Mouse (Mus musculus): ENCODE results near the gene Gm20696. TPM values are rescaled to one million over a fixed set of nuclear protein-coding genes. Genes with fewer than 3 reads are reported as not detected.

Gm20696 gene
- polyA plus RNA-seq, 2 experiments, result 2.0 to 5.9 TPM

DNA sequence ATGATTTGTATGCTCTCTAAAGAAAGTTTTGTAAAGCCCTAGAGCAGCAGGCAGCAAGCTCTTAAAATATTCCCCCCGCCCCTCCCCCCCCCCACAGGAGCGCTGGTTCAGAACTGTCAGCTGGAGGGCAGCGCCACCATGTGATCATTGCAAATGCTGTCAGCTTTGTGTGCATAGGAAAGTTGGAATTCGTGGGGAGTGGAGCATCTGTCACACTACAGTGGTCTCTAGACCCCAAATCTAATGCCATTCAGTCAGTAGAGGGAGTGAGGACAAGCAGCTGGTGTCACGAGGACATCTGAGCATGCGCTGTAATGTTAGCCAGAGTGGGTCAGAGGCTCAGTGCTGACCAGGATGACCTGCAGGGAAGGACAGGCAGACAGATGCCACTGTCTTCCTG is 43.0 kb downstream of the Gm20696 start:
- no peak for TF ChIP-seq POLR2A (IDR thresholded peaks at IDR 0.05; ENCODE audit: borderline replicate concordance, extremely low read depth, insufficient read depth, insufficient read length)
- ATAC-seq (ENCODE audit: low FRiP score, low read depth), result peak; percentile 56
- no peaks in the 10 kb centered on the region for H3K27me3 ChIP-seq (ENCODE audit: control insufficient read depth, insufficient read depth, low read length)
- WGBS, result 22% methylated on average over 6 of the region's 6 CpGs
- H3K27ac ChIP-seq (replicated peaks; ENCODE audit: low read depth, low read length), result no peak overlapping the region
- H3K9ac ChIP-seq (ENCODE audit: low read depth, low read length, severe bottlenecking), result no peak overlapping the region
- H3K36me3 ChIP-seq (ENCODE audit: control insufficient read depth, insufficient read depth, low read length), result peaks cover 10% of the 10 kb centered on the region; the same call in 1 of the 2 replicates
- no peaks in the 10 kb centered on the region for H3K9me3 ChIP-seq (ENCODE audit: control insufficient read depth, low read length)
- peaks cover 39% of the 10 kb centered on the region for H3K4me1 ChIP-seq (ENCODE audit: control insufficient read depth, insufficient read depth, low read length)
- DNase-seq (ENCODE audit: low spot score), result peak; percentile 71
- H3K4me2 ChIP-seq (replicated peaks; ENCODE audit: low read depth, low read length, severe bottlenecking), result no peak overlapping the region
- H3K4me3 ChIP-seq (replicated peaks; ENCODE audit: low read length), result no peak overlapping the region

DNA sequence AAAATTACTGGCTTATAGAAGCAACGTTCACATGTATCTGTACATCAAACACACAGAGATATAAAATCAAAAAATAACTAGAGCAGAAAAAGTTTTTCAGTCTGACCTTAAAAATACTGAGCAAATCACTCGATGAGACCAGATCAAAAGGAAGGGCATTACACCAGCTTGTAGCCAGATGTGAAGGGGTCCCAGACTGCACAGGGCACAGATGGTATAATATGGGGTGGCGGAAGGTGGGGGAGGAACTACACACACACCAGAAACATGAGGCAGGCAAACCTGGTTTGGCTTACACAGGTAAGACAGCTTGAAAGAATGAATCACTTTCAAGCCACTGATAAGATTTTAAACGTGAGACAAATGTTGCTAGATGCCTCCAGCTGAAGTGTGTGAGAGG is 45.4 kb downstream of the Gm20696 start:
- H3K27me3 ChIP-seq (ENCODE audit: control insufficient read depth, insufficient read depth, low read length), result no peaks in the 10 kb centered on the region
- no peak overlapping the region for H3K4me2 ChIP-seq (replicated peaks; ENCODE audit: low read depth, low read length, severe bottlenecking)
- ATAC-seq (ENCODE audit: low FRiP score, low read depth) (no peak), DNase-seq (ENCODE audit: low spot score) (no peak)
- no peak overlapping the region for H3K4me3 ChIP-seq (replicated peaks; ENCODE audit: low read length)
- peaks cover 5% of the 10 kb centered on the region; the same call in 1 of the 2 replicates for H3K36me3 ChIP-seq (ENCODE audit: control insufficient read depth, insufficient read depth, low read length)
- TF ChIP-seq POLR2A (IDR thresholded peaks at IDR 0.05; ENCODE audit: borderline replicate concordance, extremely low read depth, insufficient read depth, insufficient read length), result no peak
- H3K4me1 ChIP-seq (ENCODE audit: control insufficient read depth, insufficient read depth, low read length), result peaks cover 31% of the 10 kb centered on the region
- no peak overlapping the region for H3K27ac ChIP-seq (replicated peaks; ENCODE audit: low read depth, low read length)
- no peaks in the 10 kb centered on the region for H3K9me3 ChIP-seq (ENCODE audit: control insufficient read depth, low read length)
- 36% methylated on average over 4 of the region's 4 CpGs for WGBS
- H3K9ac ChIP-seq (ENCODE audit: low read depth, low read length, severe bottlenecking), result no peak overlapping the region

DNA sequence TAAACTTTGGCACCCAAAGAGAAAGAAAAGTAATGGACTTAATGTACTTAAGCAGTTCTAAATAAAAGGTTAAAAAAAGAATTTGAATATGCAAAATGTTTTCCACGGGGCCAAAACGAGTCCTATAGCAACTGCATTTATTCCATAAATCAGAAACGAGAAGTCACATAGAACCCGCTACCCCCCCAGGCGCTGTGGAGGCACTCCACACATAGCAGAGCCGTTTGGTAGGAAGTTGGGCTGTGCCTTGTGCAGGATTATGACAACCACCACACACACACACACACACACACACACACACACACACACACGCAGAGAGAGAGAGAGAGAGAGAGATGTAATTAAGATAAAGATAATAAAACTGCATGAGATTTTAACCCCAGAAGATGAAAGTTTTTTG is 46.1 kb downstream of the Gm20696 start:
- H3K27ac ChIP-seq (replicated peaks; ENCODE audit: low read depth, low read length), result no peak overlapping the region; the same call in 1 of the 2 replicates
- no peak overlapping the region for H3K9ac ChIP-seq (ENCODE audit: low read depth, low read length, severe bottlenecking)
- H3K36me3 ChIP-seq (ENCODE audit: control insufficient read depth, insufficient read depth, low read length), result peaks cover 5% of the 10 kb centered on the region; the same call in 1 of the 2 replicates
- DNase-seq (ENCODE audit: low spot score) (no peak), ATAC-seq (ENCODE audit: low FRiP score, low read depth) (no peak)
- no peaks in the 10 kb centered on the region for H3K9me3 ChIP-seq (ENCODE audit: control insufficient read depth, low read length)
- H3K4me3 ChIP-seq (replicated peaks; ENCODE audit: low read length), result no peak overlapping the region
- no peaks in the 10 kb centered on the region for H3K27me3 ChIP-seq (ENCODE audit: control insufficient read depth, insufficient read depth, low read length)
- no peak for TF ChIP-seq POLR2A (IDR thresholded peaks at IDR 0.05; ENCODE audit: borderline replicate concordance, extremely low read depth, insufficient read depth, insufficient read length)
- peak overlapping the region; percentile 5; the same call in 1 of the 2 replicates for H3K4me2 ChIP-seq (replicated peaks; ENCODE audit: low read depth, low read length, severe bottlenecking)
- peaks cover 36% of the 10 kb centered on the region for H3K4me1 ChIP-seq (ENCODE audit: control insufficient read depth, insufficient read depth, low read length)
- WGBS, result 31% methylated on average over 7 of the region's 7 CpGs

DNA sequence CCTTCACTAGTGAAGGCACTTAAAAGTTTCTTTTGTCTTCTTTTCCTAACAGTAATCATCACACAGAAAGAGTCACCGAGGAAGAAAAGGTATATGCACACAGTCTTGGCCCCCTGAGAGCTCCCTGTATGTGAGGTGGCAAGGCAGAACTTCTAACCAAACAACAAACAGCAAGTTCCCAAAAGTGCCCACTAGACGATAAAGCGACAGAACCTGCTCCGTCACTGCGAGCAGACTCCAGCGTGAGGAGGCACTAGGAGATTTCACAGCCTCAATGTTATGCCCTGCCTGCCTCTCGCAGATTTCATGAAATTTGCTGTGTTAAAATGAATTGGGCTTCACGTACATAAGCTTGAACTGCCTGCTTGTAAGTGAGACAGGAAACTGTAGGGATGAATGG is 46.6 kb downstream of the Gm20696 start:
- H3K4me1 ChIP-seq (ENCODE audit: control insufficient read depth, insufficient read depth, low read length), result peaks cover 41% of the 10 kb centered on the region
- H3K4me3 ChIP-seq (replicated peaks; ENCODE audit: low read length), result no peak overlapping the region
- H3K9ac ChIP-seq (ENCODE audit: low read depth, low read length, severe bottlenecking), result no peak overlapping the region
- no peak for ATAC-seq (ENCODE audit: low FRiP score, low read depth)
- H3K27me3 ChIP-seq (ENCODE audit: control insufficient read depth, insufficient read depth, low read length), result no peaks in the 10 kb centered on the region
- H3K9me3 ChIP-seq (ENCODE audit: control insufficient read depth, low read length), result no peaks in the 10 kb centered on the region
- H3K27ac ChIP-seq (replicated peaks; ENCODE audit: low read depth, low read length), result peak overlapping the region; percentile 16
- no peak for DNase-seq (ENCODE audit: low spot score)
- peak overlapping the region; percentile 5 for H3K4me2 ChIP-seq (replicated peaks; ENCODE audit: low read depth, low read length, severe bottlenecking)
- 24% methylated on average over 8 of the region's 8 CpGs for WGBS
- TF ChIP-seq POLR2A (IDR thresholded peaks at IDR 0.05; ENCODE audit: borderline replicate concordance, extremely low read depth, insufficient read depth, insufficient read length), result no peak
- H3K36me3 ChIP-seq (ENCODE audit: control insufficient read depth, insufficient read depth, low read length), result peaks cover 5% of the 10 kb centered on the region; the same call in 1 of the 2 replicates

DNA sequence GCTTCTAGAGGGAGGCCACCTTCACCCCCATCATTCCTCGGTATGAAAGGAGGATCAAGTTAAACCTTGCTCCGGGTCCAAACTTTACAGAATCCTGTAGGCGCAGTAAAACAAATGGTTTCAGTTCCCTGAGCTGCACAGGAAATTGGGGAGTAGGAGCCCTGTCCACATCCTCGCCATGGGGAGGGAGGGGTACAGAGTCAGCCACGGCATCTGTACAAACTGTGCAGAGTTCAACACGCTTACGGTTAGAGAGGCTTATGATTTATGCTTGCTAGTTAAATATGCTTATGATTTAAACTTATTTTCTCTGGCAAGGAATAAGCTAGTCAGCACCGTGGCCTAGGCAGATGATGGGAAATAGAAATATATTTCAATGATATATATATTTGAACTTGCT is 47.1 kb downstream of the Gm20696 start:
- 9% methylated on average over 8 of the region's 8 CpGs for WGBS
- TF ChIP-seq POLR2A (IDR thresholded peaks at IDR 0.05; ENCODE audit: borderline replicate concordance, extremely low read depth, insufficient read depth, insufficient read length), result no peak
- no peak overlapping the region for H3K9ac ChIP-seq (ENCODE audit: low read depth, low read length, severe bottlenecking)
- DNase-seq (ENCODE audit: low spot score), result peak; percentile 65
- H3K27ac ChIP-seq (replicated peaks; ENCODE audit: low read depth, low read length), result no peak overlapping the region; the same call in 1 of the 2 replicates
- H3K36me3 ChIP-seq (ENCODE audit: control insufficient read depth, insufficient read depth, low read length), result peaks cover 5% of the 10 kb centered on the region; the same call in 1 of the 2 replicates
- no peaks in the 10 kb centered on the region for H3K27me3 ChIP-seq (ENCODE audit: control insufficient read depth, insufficient read depth, low read length)
- H3K4me3 ChIP-seq (replicated peaks; ENCODE audit: low read length), result no peak overlapping the region
- peak; percentile 59; the same call in 1 of the 2 replicates for ATAC-seq (ENCODE audit: low FRiP score, low read depth)
- peaks cover 42% of the 10 kb centered on the region for H3K4me1 ChIP-seq (ENCODE audit: control insufficient read depth, insufficient read depth, low read length)
- H3K4me2 ChIP-seq (replicated peaks; ENCODE audit: low read depth, low read length, severe bottlenecking), result no peak overlapping the region; the same call in 1 of the 2 replicates
- no peaks in the 10 kb centered on the region for H3K9me3 ChIP-seq (ENCODE audit: control insufficient read depth, low read length)
